Mouse (Mus musculus) neural tube, embryonic 15.5 days (tissue): ENCODE data around the gene Tspan9. TPM values are rescaled to one million over a fixed set of nuclear protein-coding genes. Genes with fewer than 3 reads are reported as not detected.
A peak's percentile ranks its signal among the peaks of the same experiment; 100 is the strongest.

Experiments used
- ATAC-seq: fragments of 200-750 bp; cut with Nextera tagmentation; 2 replicates; pipeline ENCODE4 v1.8.0; 2017; ENCODE audit warnings: mild to moderate bottlenecking, moderate TSS enrichment, moderate library complexity; ENCODE audit not compliant: low FRiP score
- H3K27ac ChIP-seq: fragments of 300-500 bp; sonication (generic); replicated peaks from 2 replicates; pipeline ENCODE4 v1.5.1; 2015; ENCODE audit warnings: mild to moderate bottlenecking, inconsistent platforms
- H3K27me3 ChIP-seq: fragments of 300-500 bp; sonication (generic); replicated peaks from 2 replicates; pipeline ENCODE4 v1.6.1; 2015; ENCODE audit warnings: inconsistent platforms
- H3K36me3 ChIP-seq: fragments of 300-500 bp; sonication (generic); 2 replicates; pipeline ENCODE4 v1.6.1; 2015; ENCODE audit warnings: inconsistent platforms
- H3K4me1 ChIP-seq: fragments of 300-500 bp; sonication (generic); 2 replicates; pipeline ENCODE4 v1.6.1; 2015; ENCODE audit warnings: inconsistent platforms
- H3K4me2 ChIP-seq: fragments of 300-500 bp; sonication (generic); 2 replicates; pipeline ENCODE4 v1.6.1; 2015; ENCODE audit warnings: inconsistent platforms, mild to moderate bottlenecking, moderate library complexity
- H3K4me3 ChIP-seq: fragments of 300-500 bp; sonication (generic); replicated peaks from 2 replicates; pipeline ENCODE4 v1.5.1; 2015; ENCODE audit warnings: mild to moderate bottlenecking, inconsistent platforms
- H3K9ac ChIP-seq: fragments of 300-500 bp; sonication (generic); replicated peaks from 2 replicates; pipeline ENCODE4 v1.6.1; 2015; ENCODE audit warnings: mild to moderate bottlenecking, inconsistent platforms
- H3K9me3 ChIP-seq: fragments of 300-500 bp; sonication (generic); replicated peaks from 2 replicates; pipeline ENCODE4 v1.6.1; 2016; ENCODE audit warnings: inconsistent platforms
- WGBS: fragments of 180-500 bp; shearing (Covaris S2); methylation state at CpG from one replicate; pipeline ENCODE4 v1.1.7; 2015; ENCODE audit warnings: mixed read lengths; 5-methylcytosine and 5-hydroxymethylcytosine counted together
- polyA plus RNA-seq: library from polyadenylated mRNA; unstranded; fragments of >200 nt; fragmentation: Nextera tagmentation; extraction: Ambion mirVana; gene quantifications from 2 replicates; pipeline ENCODE4 v1.2.1, GENCODE M21; 2015

Gene Tspan9
- polyA plus RNA-seq, 1 experiment from 2014 or later, result 48.3 TPM

GRCm38 (mm10) chr6:127987374-127987773 is 156.0 kb downstream of the Tspan9 start:
- Histone ChIP-seq H3K36me3 (no peaks in the 10 kb centered on the region), H3K27me3 (peaks cover 3% of the 10 kb centered on the region; the same call in 1 of the 2 replicates), H3K27ac (no peak overlapping the region), H3K9me3 (no peaks in the 10 kb centered on the region), H3K4me2 (no peak overlapping the region), H3K9ac (no peak overlapping the region), H3K4me3 (no peak overlapping the region), H3K4me1 (peaks cover 28% of the 10 kb centered on the region)
- ATAC-seq, result no peak
- WGBS, result 95% methylated on average over 14 of the region's 14 CpGs

GRCm38 (mm10) chr6:127986357-127986756 is 157.0 kb downstream of the Tspan9 start:
- H3K9me3 ChIP-seq, result no peaks in the 10 kb centered on the region
- ATAC-seq, result no peak
- H3K4me3 ChIP-seq, result no peak overlapping the region
- no peak overlapping the region for H3K27ac ChIP-seq
- H3K36me3 ChIP-seq, result no peaks in the 10 kb centered on the region
- peaks cover 3% of the 10 kb centered on the region; the same call in 1 of the 2 replicates for H3K27me3 ChIP-seq
- 78% methylated on average over 9 of the region's 9 CpGs for WGBS
- H3K9ac ChIP-seq, result no peak overlapping the region
- no peak overlapping the region for H3K4me2 ChIP-seq
- H3K4me1 ChIP-seq, result peaks cover 31% of the 10 kb centered on the region

GRCm38 (mm10) chr6:127981176-127981575 is 162.2 kb downstream of the Tspan9 start:
- Histone ChIP-seq H3K9me3 (no peaks in the 10 kb centered on the region), H3K4me3 (no peak overlapping the region), H3K27me3 (peaks cover 3% of the 10 kb centered on the region; the same call in 1 of the 2 replicates), H3K9ac (no peak overlapping the region), H3K4me1 (peaks cover 50% of the 10 kb centered on the region), H3K27ac (0 out of 2 replicates have a peak overlapping the region, but pooled peaks have one; percentile 9), H3K36me3 (no peaks in the 10 kb centered on the region), H3K4me2 (no peak overlapping the region)
- ATAC-seq, result no peak
- WGBS, result 53% methylated on average over 8 of the region's 8 CpGs

GRCm38 (mm10) chr6:127980381-127981045 is 162.9 kb downstream of the Tspan9 start:
- no peak overlapping the region for H3K4me3 ChIP-seq
- H3K4me2 ChIP-seq, result no peak overlapping the region
- no peak overlapping the region for H3K9ac ChIP-seq
- 44% methylated on average over 11 of the region's 11 CpGs for WGBS
- H3K27me3 ChIP-seq, result peaks cover 3% of the 10 kb centered on the region; the same call in 1 of the 2 replicates
- no peaks in the 10 kb centered on the region for H3K36me3 ChIP-seq
- no peaks in the 10 kb centered on the region for H3K9me3 ChIP-seq
- no peak overlapping the region for H3K27ac ChIP-seq
- peaks cover 48% of the 10 kb centered on the region for H3K4me1 ChIP-seq
- ATAC-seq, result no peak

GRCm38 (mm10) chr6:127979831-127980230 is 163.6 kb downstream of the Tspan9 start:
- Histone ChIP-seq H3K4me2 (no peak overlapping the region), H3K27ac (no peak overlapping the region), H3K36me3 (no peaks in the 10 kb centered on the region), H3K4me1 (peaks cover 51% of the 10 kb centered on the region), H3K9me3 (no peaks in the 10 kb centered on the region), H3K27me3 (peaks cover 3% of the 10 kb centered on the region; the same call in 1 of the 2 replicates), H3K9ac (no peak overlapping the region), H3K4me3 (no peak overlapping the region)
- ATAC-seq, result no peak
- 91% methylated on average over 5 of the region's 5 CpGs for WGBS

GRCm38 (mm10) chr6:127978941-127979340 is 164.5 kb downstream of the Tspan9 start:
- Histone ChIP-seq H3K9ac (0 out of 2 replicates have a peak overlapping the region, but pooled peaks have one; percentile 6), H3K27me3 (no peaks in the 10 kb centered on the region; the same call in 1 of the 2 replicates), H3K27ac (peak overlapping the region; percentile 60; the same call in 1 of the 2 replicates), H3K4me1 (peaks cover 60% of the 10 kb centered on the region), H3K9me3 (no peaks in the 10 kb centered on the region), H3K4me2 (peak overlapping the region; percentile 45), H3K36me3 (no peaks in the 10 kb centered on the region), H3K4me3 (no peak overlapping the region)
- peak; percentile 12; the same call in 1 of the 2 replicates for ATAC-seq
- 21% methylated on average over 20 of the region's 20 CpGs for WGBS

- no peaks in the 10 kb centered on the region for H3K36me3 ChIP-seq
- H3K9me3 ChIP-seq, result no peaks in the 10 kb centered on the region
- no peaks in the 10 kb centered on the region for H3K27me3 ChIP-seq
- ATAC-seq, result no peak
- no peak overlapping the region for H3K4me3 ChIP-seq
- WGBS, result 91% methylated on average over 6 of the region's 6 CpGs
- H3K27ac ChIP-seq, result no peak overlapping the region
- H3K9ac ChIP-seq, result no peak overlapping the region
- peaks cover 72% of the 10 kb centered on the region for H3K4me1 ChIP-seq
- H3K4me2 ChIP-seq, result no peak overlapping the region
Observed at GRCm38 (mm10) chr6:127976695-127977094, 166.7 kb downstream of the Tspan9 start.

GRCm38 (mm10) chr6:127974000-127974399 is 169.4 kb downstream of the Tspan9 start:
- H3K27ac ChIP-seq, result peak overlapping the region; percentile 75
- H3K9ac ChIP-seq, result no peak overlapping the region
- H3K4me3 ChIP-seq, result no peak overlapping the region
- H3K9me3 ChIP-seq, result no peaks in the 10 kb centered on the region
- peak; percentile 39 for ATAC-seq
- no peaks in the 10 kb centered on the region for H3K27me3 ChIP-seq
- no peak overlapping the region for H3K4me2 ChIP-seq
- H3K4me1 ChIP-seq, result peaks cover 51% of the 10 kb centered on the region
- 11% methylated on average over 9 of the region's 9 CpGs for WGBS
- no peaks in the 10 kb centered on the region for H3K36me3 ChIP-seq

- no peak overlapping the region for H3K4me2 ChIP-seq
- peaks cover 46% of the 10 kb centered on the region for H3K4me1 ChIP-seq
- no peak overlapping the region for H3K4me3 ChIP-seq
- ATAC-seq, result peak; percentile 25
- H3K36me3 ChIP-seq, result no peaks in the 10 kb centered on the region
- peak overlapping the region; percentile 75 for H3K27ac ChIP-seq
- no peak overlapping the region for H3K9ac ChIP-seq
- WGBS, result 16% methylated on average over 6 of the region's 6 CpGs
- no peaks in the 10 kb centered on the region for H3K9me3 ChIP-seq
- H3K27me3 ChIP-seq, result no peaks in the 10 kb centered on the region
Observed at GRCm38 (mm10) chr6:127973553-127973952, 169.8 kb downstream of the Tspan9 start.

- H3K4me2 ChIP-seq, result no peak overlapping the region
- WGBS, result 93% methylated on average over 5 of the region's 5 CpGs
Observed at GRCm38 (mm10) chr6:127971931-127972330, 171.5 kb downstream of the Tspan9 start.

GRCm38 (mm10) chr6:127970848-127971247 is 172.5 kb downstream of the Tspan9 start:
- Histone ChIP-seq H3K27ac (no peak overlapping the region), H3K4me2 (no peak overlapping the region), H3K27me3 (no peaks in the 10 kb centered on the region), H3K9me3 (no peaks in the 10 kb centered on the region), H3K36me3 (no peaks in the 10 kb centered on the region), H3K4me3 (no peak overlapping the region), H3K4me1 (peaks cover 35% of the 10 kb centered on the region), H3K9ac (no peak overlapping the region)
- no peak for ATAC-seq
- WGBS, result 68% methylated on average over 5 of the region's 5 CpGs

More at GRCm38 (mm10) chr6:127971931-127972330, 171.5 kb downstream of the Tspan9 start:
- Histone ChIP-seq H3K4me1 (peaks cover 38% of the 10 kb centered on the region), H3K27me3 (no peaks in the 10 kb centered on the region), H3K9ac (no peak overlapping the region), H3K9me3 (no peaks in the 10 kb centered on the region), H3K36me3 (no peaks in the 10 kb centered on the region), H3K4me3 (no peak overlapping the region), H3K27ac (no peak overlapping the region)
- ATAC-seq, result no peak

GRCm38 (mm10) chr6:127970120-127970519 is 173.3 kb downstream of the Tspan9 start:
- peak; percentile 55 for ATAC-seq
- WGBS, result 11% methylated on average over 7 of the region's 7 CpGs
- Histone ChIP-seq H3K4me3 (no peak overlapping the region), H3K4me2 (no peak overlapping the region), H3K27me3 (no peaks in the 10 kb centered on the region), H3K27ac (no peak overlapping the region), H3K36me3 (no peaks in the 10 kb centered on the region), H3K9ac (no peak overlapping the region), H3K9me3 (no peaks in the 10 kb centered on the region), H3K4me1 (peaks cover 30% of the 10 kb centered on the region)
